In genomic region chr1:191239602-191240001, GRCm38 (mm10) we compare ENCODE assay signal across 15 mouse cellular contexts.
"Had no signal": no experiment of that assay in that cellular context is flagged by ENCODE, and none has a peak within 500 bp of the region (broad histone marks: within the 10 kb centered on the region; RNA-seq: fewer than 3 reads in every experiment).

No protein-coding gene starts in this region.

- DNase-seq: kidney, adult 18-20 months; kidney, adult 9 months; kidney, postnatal 14 days; kidney, postnatal 4 days; left cerebral cortex, postnatal 4 days; lung, adult 18-20 months; lung, postnatal 10 days; lung, postnatal 36 days; midbrain, embryonic 14.5 days; thymus, adult 2 months; thymus, postnatal 25 days had no signal

- H3K27me3 ChIP-seq: limb, embryonic 12.5 days; limb, embryonic 15.5 days; lung, embryonic 15.5 days had no signal

- H3K4me3 ChIP-seq: limb, embryonic 12.5 days; limb, embryonic 15.5 days; lung, embryonic 15.5 days had no signal

- H3K36me3 ChIP-seq: limb, embryonic 12.5 days; limb, embryonic 15.5 days; lung, embryonic 15.5 days had no signal

- H3K4me1 ChIP-seq: lung, embryonic 15.5 days had no signal

- H3K27ac ChIP-seq: limb, embryonic 12.5 days; limb, embryonic 15.5 days; lung, embryonic 15.5 days; stomach, postnatal 0 days had no signal

- H3K9ac ChIP-seq: limb, embryonic 12.5 days; limb, embryonic 15.5 days; lung, embryonic 15.5 days had no signal
